Mouse (Mus musculus) forebrain, embryonic 14.5 days (tissue): Measurements from ENCODE around the gene Mark3. TPM values are rescaled to one million over a fixed set of nuclear protein-coding genes. Genes with fewer than 3 reads are reported as not detected.

Experiments used
- ATAC-seq: fragments of 200-750 bp; cut with Nextera tagmentation; 2 replicates; pipeline ENCODE4 v1.8.0; 2017; ENCODE audit warnings: mild to moderate bottlenecking, moderate library complexity
- DNase-seq: peaks from one replicate; pipeline ENCODE4 v3.0.0-alpha.2; 2015; ENCODE audit warnings: low spot score
- H3K27ac ChIP-seq: fragments of 300-500 bp; sonication (generic); 2 replicates; pipeline ENCODE4 v1.5.1; 2014; ENCODE audit warnings: low read depth, mild to moderate bottlenecking, control low read depth, low read length, moderate library complexity
- H3K27me3 ChIP-seq: fragments of 300-500 bp; sonication (generic); replicated peaks from 2 replicates; pipeline ENCODE4 v1.6.1; 2014; ENCODE audit warnings: low read length, control low read depth, mixed read lengths; ENCODE audit not compliant: control insufficient read depth, insufficient read depth
- H3K36me3 ChIP-seq: fragments of 300-500 bp; sonication (generic); 2 replicates; pipeline ENCODE4 v1.6.1; 2014; ENCODE audit warnings: low read length, control low read depth; ENCODE audit not compliant: control insufficient read depth, insufficient read depth
- H3K4me1 ChIP-seq: fragments of 300-500 bp; sonication (generic); 2 replicates; pipeline ENCODE4 v1.6.1; 2014; ENCODE audit warnings: antibody characterized with exemption, low read length, control low read depth; ENCODE audit not compliant: control insufficient read depth, insufficient read depth
- H3K4me2 ChIP-seq: fragments of 300-500 bp; sonication (generic); 2 replicates; pipeline ENCODE4 v1.6.1; 2014; ENCODE audit warnings: mild to moderate bottlenecking, control low read depth, low read length
- H3K4me3 ChIP-seq: fragments of 300-500 bp; sonication (generic); 2 replicates; pipeline ENCODE4 v1.5.1; 2014; ENCODE audit warnings: low read depth, low read length, control low read depth
- H3K9ac ChIP-seq: fragments of 300-500 bp; sonication (generic); 2 replicates; pipeline ENCODE4 v1.6.1; 2014; ENCODE audit warnings: mild to moderate bottlenecking, low read length, control low read depth, moderate library complexity
- H3K9me3 ChIP-seq: fragments of 300-500 bp; sonication (generic); replicated peaks from 2 replicates; pipeline ENCODE4 v1.6.1; 2016; ENCODE audit warnings: low read length, control low read depth, mixed read lengths; ENCODE audit not compliant: control insufficient read depth
- WGBS: fragments of 180-500 bp; shearing (Covaris S2); extraction: QIAGEN DNeasy Blood & Tissue Kit; methylation state at CpG from one replicate; pipeline ENCODE4 v1.1.7; 2014; 5-methylcytosine and 5-hydroxymethylcytosine counted together
- polyA plus RNA-seq: library from polyadenylated mRNA; unstranded; fragments of >200 nt; fragmentation: Nextera tagmentation; extraction: Ambion mirVana; gene quantifications from 2 replicates; pipeline ENCODE4 v1.2.1, GENCODE M21; 2014

The Mark3 gene
- polyA plus RNA-seq, 1 experiment from 2014 or later: 58.4 TPM

- Histone ChIP-seq H3K36me3 (peaks cover 39% of the 10 kb centered on the region), H3K4me2 (no peak overlapping the region), H3K4me1 (peaks cover 19% of the 10 kb centered on the region), H3K27ac (no peak overlapping the region), H3K9ac (no peak overlapping the region), H3K27me3 (no peaks in the 10 kb centered on the region), H3K4me3 (no peak overlapping the region), H3K9me3 (no peaks in the 10 kb centered on the region)
- DNase-seq (no peak), ATAC-seq (no peak)
- 83% methylated on average over 13 of the region's 13 CpGs for WGBS
Measured at GRCm38 (mm10) chr12:111666380-111666779, 92.1 kb downstream of the Mark3 start.

DNA sequence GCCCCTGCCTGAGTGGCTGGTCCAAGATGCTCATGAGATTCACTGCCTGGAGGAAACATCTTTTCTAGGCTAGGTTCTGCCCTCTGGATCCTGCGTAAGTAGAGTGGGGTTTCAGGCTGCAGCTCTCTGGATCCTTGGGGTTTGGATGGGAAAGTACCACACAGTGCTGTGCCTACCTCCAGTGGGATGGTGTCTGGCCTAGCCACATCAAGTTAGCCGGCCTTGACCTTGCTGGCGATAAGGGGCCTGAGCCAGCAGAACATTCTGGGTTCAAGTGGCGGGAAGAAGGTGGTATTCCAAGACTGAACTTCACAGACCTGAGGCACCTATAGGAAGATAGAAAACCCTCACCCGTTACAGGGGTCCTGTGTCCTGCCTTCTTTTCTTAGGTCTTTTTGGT, 93.1 kb downstream of the Mark3 start:
- Histone ChIP-seq H3K4me1 (peaks cover 19% of the 10 kb centered on the region), H3K4me2 (no peak overlapping the region), H3K27me3 (no peaks in the 10 kb centered on the region), H3K4me3 (no peak overlapping the region), H3K9me3 (no peaks in the 10 kb centered on the region), H3K9ac (no peak overlapping the region), H3K36me3 (peaks cover 39% of the 10 kb centered on the region), H3K27ac (no peak overlapping the region)
- DNase-seq (no peak), ATAC-seq (no peak)
- WGBS: 89% methylated on average over 5 of the region's 5 CpGs

DNA sequence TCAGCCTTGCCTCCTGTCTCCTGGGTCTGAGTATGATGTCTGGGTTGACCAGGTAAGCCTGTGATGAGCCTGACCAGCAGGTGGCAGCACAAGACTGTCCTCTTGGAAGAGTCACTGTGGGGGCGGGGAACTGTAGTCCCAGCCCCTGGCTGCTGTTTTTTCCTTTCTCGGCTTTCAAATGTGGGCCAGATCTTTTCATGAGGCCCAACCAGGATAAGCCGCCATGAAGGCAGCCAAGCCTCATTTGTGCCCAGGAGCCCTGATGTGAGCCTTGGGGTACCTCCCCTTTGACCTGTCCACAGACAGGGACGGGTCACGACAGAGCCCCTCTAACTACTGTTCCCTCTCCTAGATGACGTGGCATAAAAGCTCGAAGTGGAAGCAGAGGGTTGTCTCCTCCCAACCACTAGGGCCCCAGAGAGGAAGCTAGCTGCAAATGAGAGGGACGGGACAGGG, 94.2 kb downstream of the Mark3 start:
- Histone ChIP-seq H3K9me3 (no peaks in the 10 kb centered on the region), H3K27ac (peak overlapping the region; percentile 78), H3K4me2 (peak overlapping the region; percentile 95), H3K4me3 (peak overlapping the region; percentile 93), H3K27me3 (no peaks in the 10 kb centered on the region), H3K36me3 (peaks cover 39% of the 10 kb centered on the region), H3K4me1 (peaks cover 26% of the 10 kb centered on the region), H3K9ac (peak overlapping the region; percentile 95)
- WGBS: 2% methylated on average over 8 of the region's 8 CpGs
- DNase-seq (peak; percentile 97), ATAC-seq (peak; percentile 52)

- ATAC-seq: no peak
- Histone ChIP-seq H3K36me3 (peaks cover 39% of the 10 kb centered on the region), H3K9me3 (no peaks in the 10 kb centered on the region), H3K4me2 (peak overlapping the region; percentile 95), H3K4me1 (peaks cover 26% of the 10 kb centered on the region), H3K4me3 (peak overlapping the region; percentile 93), H3K27me3 (no peaks in the 10 kb centered on the region), H3K9ac (peak overlapping the region; percentile 95), H3K27ac (peak overlapping the region; percentile 78)
- no peak for DNase-seq
- 59% methylated on average over 23 of the region's 23 CpGs for WGBS
Measured at GRCm38 (mm10) chr12:111669000-111669788, 94.9 kb downstream of the Mark3 start.

DNA sequence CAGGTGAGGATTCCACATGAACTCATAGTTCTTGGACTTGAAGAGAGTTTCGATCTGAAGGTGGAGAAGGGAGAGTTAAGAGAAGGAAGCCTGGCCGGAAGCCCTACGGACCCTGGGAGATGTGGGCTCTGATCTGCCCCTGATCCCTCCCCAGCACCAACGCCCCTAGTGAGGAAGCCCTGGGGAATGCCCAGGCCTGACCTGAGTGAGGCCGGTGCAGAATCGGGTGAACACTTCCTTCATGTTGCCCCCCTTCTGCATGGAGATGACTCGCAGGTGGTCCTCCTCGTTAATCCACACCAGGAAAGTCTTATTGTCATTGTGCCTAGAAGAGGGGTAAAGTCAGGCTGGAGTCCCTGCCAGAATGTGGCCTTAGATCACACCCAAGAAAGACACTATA, 95.6 kb downstream of the Mark3 start:
- Histone ChIP-seq H3K4me2 (peak overlapping the region; percentile 95), H3K9me3 (no peaks in the 10 kb centered on the region), H3K27ac (0 out of 2 replicates have a peak overlapping the region, but pooled peaks have one; percentile 87), H3K36me3 (peaks cover 38% of the 10 kb centered on the region), H3K27me3 (no peaks in the 10 kb centered on the region), H3K4me1 (peaks cover 26% of the 10 kb centered on the region), H3K9ac (peak overlapping the region; percentile 95), H3K4me3 (peak overlapping the region; percentile 93)
- 39% methylated on average over 8 of the region's 8 CpGs for WGBS
- ATAC-seq: no peak
- DNase-seq: no peak

GRCm38 (mm10) chr12:111670371-111670971, 96.1 kb downstream of the Mark3 start:
- 2% methylated on average over 24 of the region's 29 CpGs for WGBS
- Histone ChIP-seq H3K36me3 (peaks cover 35% of the 10 kb centered on the region), H3K9me3 (no peaks in the 10 kb centered on the region), H3K27me3 (no peaks in the 10 kb centered on the region), H3K4me3 (peak overlapping the region; percentile 93), H3K9ac (peak overlapping the region; percentile 95), H3K4me2 (peak overlapping the region; percentile 95), H3K4me1 (peaks cover 26% of the 10 kb centered on the region), H3K27ac (peak overlapping the region; percentile 87; the same call in 1 of the 2 replicates)
- DNase-seq (no peak), ATAC-seq (no peak)

DNA sequence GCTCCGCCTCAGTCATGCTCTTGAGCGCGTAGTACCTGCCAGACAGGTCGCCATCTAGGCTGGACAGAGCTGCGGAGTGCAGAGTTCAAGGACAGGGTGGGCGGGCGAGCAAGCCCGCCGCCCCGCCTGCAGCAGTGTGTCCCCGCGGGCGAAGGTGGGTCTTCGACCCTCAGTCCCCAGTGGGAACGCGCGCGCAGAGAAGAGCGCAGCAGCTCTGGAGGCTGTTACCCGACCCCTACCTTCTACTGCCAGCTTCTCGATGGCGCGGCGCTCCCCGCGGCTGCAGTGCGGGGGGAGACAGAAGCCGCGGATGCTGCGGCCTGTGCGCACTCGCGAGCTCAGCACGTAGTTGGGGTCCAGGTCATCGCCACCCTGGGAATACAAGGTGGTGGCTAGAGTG, 96.7 kb downstream of the Mark3 start:
- Histone ChIP-seq H3K27me3 (no peaks in the 10 kb centered on the region), H3K9me3 (no peaks in the 10 kb centered on the region), H3K4me2 (peak overlapping the region; percentile 95), H3K4me1 (peaks cover 26% of the 10 kb centered on the region), H3K27ac (peak overlapping the region; percentile 87), H3K4me3 (peak overlapping the region; percentile 93), H3K9ac (peak overlapping the region; percentile 95), H3K36me3 (peaks cover 35% of the 10 kb centered on the region)
- 0% methylated on average over 26 of the region's 35 CpGs for WGBS
- ATAC-seq (peak; percentile 1; the same call in 1 of the 2 replicates), DNase-seq (peak; percentile 36)

- DNase-seq: peak; percentile 81
- Histone ChIP-seq H3K9ac (peak overlapping the region; percentile 95), H3K4me2 (peak overlapping the region; percentile 95), H3K9me3 (no peaks in the 10 kb centered on the region), H3K4me3 (peak overlapping the region; percentile 93), H3K36me3 (peaks cover 35% of the 10 kb centered on the region), H3K4me1 (peaks cover 26% of the 10 kb centered on the region), H3K27ac (peak overlapping the region; percentile 87), H3K27me3 (no peaks in the 10 kb centered on the region)
- ATAC-seq: peak; percentile 72
- WGBS: 0% methylated on average over 34 of the region's 34 CpGs
Measured at GRCm38 (mm10) chr12:111671431-111671902, 97.1 kb downstream of the Mark3 start.
